Mouse (Mus musculus): Measurements from ENCODE around the gene B3galt4. TPM values are rescaled to one million over a fixed set of nuclear protein-coding genes. Genes with fewer than 3 reads are reported as not detected.

The B3galt4 gene
- polyA plus RNA-seq, 1 experiment from 2014 or later: 5.6 TPM

- Histone ChIP-seq H3K4me3 (replicated peaks) (peak overlapping the region; percentile 75; the same call in 1 of the 2 replicates), H3K27ac (no peak overlapping the region), H3K27me3 (no peaks in the 10 kb centered on the region), H3K4me2 (peak overlapping the region; percentile 99), H3K9me3 (replicated peaks) (no peaks in the 10 kb centered on the region), H3K4me1 (peaks cover 52% of the 10 kb centered on the region), H3K36me3 (peaks cover 17% of the 10 kb centered on the region), H3K9ac (no peak overlapping the region)
- ATAC-seq (replicated peaks; ENCODE audit: low FRiP score): no peak
- WGBS: 81% methylated on average over 7 of the region's 7 CpGs
Observed at GRCm38 (mm10) chr17:33921361-33921760, 29.9 kb downstream of the B3galt4 start.

DNA sequence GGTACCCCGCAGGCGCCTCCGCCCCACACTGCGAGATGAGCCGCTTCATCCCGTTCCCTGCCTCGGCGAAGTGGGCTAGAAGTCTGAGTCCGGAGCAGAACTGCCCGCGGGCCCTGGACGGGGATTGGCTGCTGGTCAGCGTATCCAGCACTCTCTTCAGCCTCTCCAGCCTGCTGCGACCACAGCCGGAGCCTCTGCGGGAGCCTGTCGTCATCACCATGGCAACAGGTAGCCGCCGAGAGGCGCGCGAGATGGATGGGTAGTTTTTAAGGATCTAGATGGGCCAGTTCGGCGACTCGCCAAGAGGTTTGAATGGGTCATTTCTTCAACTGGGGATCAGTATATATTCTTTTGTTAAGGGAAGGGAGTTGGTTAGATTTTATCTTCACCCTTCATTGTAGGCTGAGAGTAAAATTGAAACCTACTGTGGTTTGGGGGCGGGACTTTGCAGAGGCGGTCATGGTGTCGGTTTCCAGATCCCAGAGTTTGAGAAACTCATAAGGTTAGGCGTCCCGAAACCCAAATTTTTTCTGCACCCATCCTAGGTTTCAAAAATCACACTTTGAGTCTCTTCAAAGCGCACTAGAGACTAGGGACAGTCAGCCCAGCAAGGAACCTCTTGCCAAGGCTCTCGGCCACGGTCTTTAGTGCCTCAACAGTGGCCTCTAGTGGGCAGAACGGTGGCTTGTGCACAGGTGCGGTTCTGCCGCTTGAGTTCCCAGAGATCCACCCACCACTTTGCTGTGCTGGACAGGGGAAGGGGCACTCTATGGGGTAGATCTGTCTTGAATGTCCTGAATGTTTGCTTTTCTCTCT, 30.8 kb downstream of the B3galt4 start:
- no peaks in the 10 kb centered on the region for H3K9me3 ChIP-seq (replicated peaks)
- peak; percentile 55 for ATAC-seq (replicated peaks; ENCODE audit: low FRiP score)
- H3K27ac ChIP-seq: peak overlapping the region; percentile 83
- peak overlapping the region; percentile 99 for H3K4me2 ChIP-seq
- peaks cover 11% of the 10 kb centered on the region for H3K36me3 ChIP-seq
- WGBS: under 1% methylated on average over 36 of the region's 36 CpGs
- H3K4me3 ChIP-seq (replicated peaks): peak overlapping the region; percentile 75
- H3K27me3 ChIP-seq: no peaks in the 10 kb centered on the region
- peaks cover 54% of the 10 kb centered on the region for H3K4me1 ChIP-seq
- peak overlapping the region; percentile 76 for H3K9ac ChIP-seq

DNA sequence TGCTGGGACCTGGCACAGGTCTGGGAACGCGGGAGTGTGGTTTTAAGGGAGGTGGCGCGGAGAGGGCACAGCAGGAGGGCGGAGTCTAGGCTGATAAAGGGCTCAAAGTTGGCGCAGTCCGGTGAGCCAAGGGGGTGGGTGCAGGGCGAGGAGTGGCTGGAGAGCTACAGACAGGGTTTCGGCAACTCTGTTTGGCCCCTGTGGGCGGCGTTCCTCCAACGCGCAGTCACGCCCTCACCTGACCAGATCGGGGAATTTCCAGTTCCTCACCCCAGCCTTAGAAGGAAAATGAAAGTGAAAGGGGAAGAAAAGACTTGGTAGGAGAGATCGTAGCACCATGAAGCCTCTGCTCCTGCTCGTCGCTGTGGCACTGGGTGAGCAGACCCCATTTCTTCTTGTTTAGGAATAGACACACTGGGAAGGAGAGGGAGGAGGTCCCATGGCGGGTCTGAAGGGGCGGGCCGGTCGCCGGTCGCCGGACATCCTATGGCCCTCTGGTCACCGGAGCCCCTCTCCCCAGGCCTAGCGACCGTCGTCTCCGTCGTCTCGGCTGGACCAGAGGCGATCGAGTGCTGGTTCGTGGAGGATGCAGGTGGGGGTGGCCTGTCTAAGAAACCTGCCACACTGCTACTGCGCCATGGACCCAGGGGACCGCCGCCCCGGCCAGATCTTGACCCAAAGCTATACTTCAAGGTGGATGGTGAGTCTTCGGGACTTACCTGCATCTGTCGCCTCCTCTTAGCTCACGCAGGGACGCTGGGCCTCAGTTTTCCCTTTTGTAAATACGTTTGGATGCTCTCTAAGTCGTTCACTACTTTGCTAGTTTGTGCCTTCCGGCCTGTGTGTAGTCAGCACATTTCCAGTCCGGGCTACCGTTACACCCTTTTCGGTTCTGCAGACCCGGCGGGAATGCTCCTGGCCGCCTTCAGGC, 31.7 kb downstream of the B3galt4 start:
- no peaks in the 10 kb centered on the region for H3K9me3 ChIP-seq (replicated peaks)
- peaks cover 62% of the 10 kb centered on the region for H3K4me1 ChIP-seq
- no peaks in the 10 kb centered on the region for H3K27me3 ChIP-seq
- peak overlapping the region; percentile 75 for H3K4me3 ChIP-seq (replicated peaks)
- peaks cover 16% of the 10 kb centered on the region for H3K36me3 ChIP-seq
- peak overlapping the region; percentile 99 for H3K4me2 ChIP-seq
- H3K9ac ChIP-seq: peak overlapping the region; percentile 76
- peak overlapping the region; percentile 83 for H3K27ac ChIP-seq
- under 1% methylated on average over 52 of the region's 52 CpGs for WGBS
- no peak for ATAC-seq (replicated peaks; ENCODE audit: low FRiP score)

DNA sequence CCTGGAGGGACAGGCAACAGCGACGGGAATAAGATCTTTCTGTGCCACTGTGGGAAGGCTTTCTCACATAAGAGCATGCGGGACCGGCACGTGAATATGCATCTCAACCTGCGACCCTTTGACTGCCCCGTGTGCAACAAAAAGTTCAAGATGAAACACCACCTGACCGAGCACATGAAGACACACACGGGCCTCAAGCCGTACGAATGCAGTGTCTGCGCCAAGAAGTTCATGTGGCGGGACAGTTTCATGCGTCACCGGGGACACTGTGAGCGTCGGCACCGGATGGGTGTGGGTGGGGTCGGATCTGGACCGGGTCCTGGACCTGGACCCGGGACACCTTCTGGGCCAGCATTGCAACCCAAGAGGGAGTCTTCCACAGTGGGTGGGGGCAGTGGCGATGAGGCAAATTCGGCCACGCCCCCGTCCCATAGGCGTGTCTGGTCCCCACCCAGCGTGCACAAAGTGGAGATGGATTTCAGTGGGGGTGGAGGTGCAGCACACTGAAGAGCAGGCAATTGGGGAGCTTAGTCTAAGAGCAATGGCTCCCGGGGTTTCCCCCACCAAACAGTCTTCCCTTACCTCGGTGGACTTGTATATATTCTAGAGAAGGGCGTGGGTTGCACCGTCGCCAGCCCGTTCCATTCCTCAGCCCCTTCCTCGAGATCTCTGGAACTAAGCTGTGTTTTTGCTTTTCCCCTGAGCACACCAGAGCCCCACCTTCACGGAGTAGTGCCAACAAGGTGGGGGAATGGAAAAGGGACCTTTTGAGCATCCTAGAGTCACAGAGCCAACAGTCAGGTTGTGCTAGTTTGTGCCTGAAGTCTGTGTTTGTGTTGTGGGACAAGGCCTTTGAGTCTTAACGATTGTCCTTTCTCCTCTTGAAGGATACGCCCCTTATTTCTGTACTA, 32.7 kb downstream of the B3galt4 start:
- Histone ChIP-seq H3K9me3 (replicated peaks) (no peaks in the 10 kb centered on the region), H3K4me1 (peaks cover 62% of the 10 kb centered on the region), H3K4me3 (replicated peaks) (peak overlapping the region; percentile 75), H3K36me3 (peaks cover 27% of the 10 kb centered on the region), H3K27ac (peak overlapping the region; percentile 83), H3K9ac (peak overlapping the region; percentile 76; the same call in 1 of the 2 replicates), H3K4me2 (peak overlapping the region; percentile 99), H3K27me3 (no peaks in the 10 kb centered on the region)
- 61% methylated on average over 37 of the region's 37 CpGs for WGBS
- ATAC-seq (replicated peaks; ENCODE audit: low FRiP score): no peak

DNA sequence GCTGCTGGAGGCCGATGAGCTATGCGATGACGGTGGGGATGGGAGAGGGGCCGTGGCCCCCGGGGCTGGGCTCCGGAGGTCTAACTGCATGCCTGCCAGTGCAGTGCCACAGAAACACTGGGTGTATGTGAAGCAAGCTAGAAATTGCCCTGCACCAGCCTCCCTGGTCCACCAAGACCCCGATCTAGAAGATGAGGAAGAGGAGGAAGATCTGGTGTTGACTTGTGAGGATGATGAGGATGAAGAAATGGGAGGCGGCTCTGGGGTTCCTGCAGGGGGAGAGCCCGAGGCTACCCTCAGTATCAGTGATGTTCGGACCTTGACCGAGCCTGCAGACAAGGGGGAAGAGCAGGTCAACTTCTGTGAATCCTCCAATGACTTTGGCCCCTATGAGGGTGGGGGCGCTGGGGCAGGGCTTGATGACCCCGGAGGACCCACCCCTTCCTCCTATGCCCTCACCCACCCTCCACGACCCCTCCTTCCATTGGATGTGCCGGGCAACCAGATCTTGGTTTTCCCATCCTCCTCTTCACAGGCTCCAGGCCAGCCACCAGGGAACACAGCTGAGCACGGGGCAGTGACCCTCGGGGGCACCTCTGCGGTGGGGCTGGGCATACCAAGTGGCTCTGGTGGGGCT, 33.5 kb downstream of the B3galt4 start:
- no peaks in the 10 kb centered on the region for H3K27me3 ChIP-seq
- H3K9ac ChIP-seq: no peak overlapping the region
- no peaks in the 10 kb centered on the region for H3K9me3 ChIP-seq (replicated peaks)
- H3K27ac ChIP-seq: no peak overlapping the region
- no peak overlapping the region; the same call in 1 of the 2 replicates for H3K4me3 ChIP-seq (replicated peaks)
- ATAC-seq (replicated peaks; ENCODE audit: low FRiP score): no peak
- peaks cover 33% of the 10 kb centered on the region for H3K36me3 ChIP-seq
- WGBS: 85% methylated on average over 18 of the region's 18 CpGs
- 0 out of 2 replicates have a peak overlapping the region, but pooled peaks have one; percentile 62 for H3K4me2 ChIP-seq
- H3K4me1 ChIP-seq: peaks cover 62% of the 10 kb centered on the region

DNA sequence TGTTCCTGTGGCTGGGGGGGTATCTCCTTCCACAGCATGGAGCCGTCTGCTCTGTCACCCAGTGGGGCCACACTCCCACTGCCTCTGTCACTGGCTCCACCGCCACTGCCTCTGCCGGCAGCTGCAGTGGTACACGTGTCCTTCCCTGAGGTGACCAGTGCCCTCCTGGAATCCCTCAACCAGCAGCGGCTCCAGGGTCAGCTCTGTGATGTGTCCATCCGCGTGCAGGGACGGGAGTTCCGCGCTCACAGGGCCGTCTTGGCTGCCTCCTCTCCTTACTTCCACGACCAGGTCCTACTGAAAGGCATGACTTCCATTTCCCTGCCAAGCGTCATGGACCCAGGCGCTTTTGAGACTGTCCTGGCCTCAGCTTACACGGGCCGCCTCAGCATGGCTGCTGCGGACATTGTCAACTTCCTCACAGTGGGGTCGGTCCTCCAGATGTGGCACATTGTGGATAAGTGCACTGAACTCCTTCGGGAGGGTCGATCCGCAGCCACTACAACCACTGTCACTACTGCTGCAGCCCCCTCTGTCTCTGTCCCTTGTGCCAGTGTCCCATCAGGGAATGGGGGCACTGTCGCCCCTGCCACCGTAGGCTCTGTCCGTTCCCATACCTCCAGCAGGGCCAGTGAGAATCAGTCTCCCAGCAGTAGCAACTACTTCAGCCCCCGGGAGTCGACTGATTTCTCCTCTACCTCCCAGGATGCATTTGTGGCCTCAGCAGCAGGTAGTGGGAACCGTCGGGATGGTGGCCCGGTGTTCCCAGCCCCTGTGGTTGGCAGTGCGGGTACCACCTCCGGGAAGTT, 34.2 kb downstream of the B3galt4 start:
- Histone ChIP-seq H3K4me3 (replicated peaks) (peak overlapping the region; percentile 64), H3K9me3 (replicated peaks) (no peaks in the 10 kb centered on the region), H3K27ac (peak overlapping the region; percentile 92; the same call in 1 of the 2 replicates), H3K9ac (no peak overlapping the region), H3K4me1 (peaks cover 68% of the 10 kb centered on the region), H3K27me3 (no peaks in the 10 kb centered on the region), H3K4me2 (peak overlapping the region; percentile 62), H3K36me3 (peaks cover 39% of the 10 kb centered on the region)
- no peak for ATAC-seq (replicated peaks; ENCODE audit: low FRiP score)
- WGBS: 74% methylated on average over 31 of the region's 31 CpGs

- WGBS: 1% methylated on average over 20 of the region's 20 CpGs
- ATAC-seq (replicated peaks; ENCODE audit: low FRiP score): peak; percentile 16
- Histone ChIP-seq H3K27ac (peak overlapping the region; percentile 92), H3K9me3 (replicated peaks) (no peaks in the 10 kb centered on the region), H3K4me3 (replicated peaks) (peak overlapping the region; percentile 64), H3K9ac (peak overlapping the region; percentile 57), H3K4me1 (peaks cover 71% of the 10 kb centered on the region), H3K4me2 (peak overlapping the region; percentile 62), H3K36me3 (peaks cover 47% of the 10 kb centered on the region), H3K27me3 (no peaks in the 10 kb centered on the region)
Observed at GRCm38 (mm10) chr17:33916294-33916693, 35.0 kb downstream of the B3galt4 start.

DNA sequence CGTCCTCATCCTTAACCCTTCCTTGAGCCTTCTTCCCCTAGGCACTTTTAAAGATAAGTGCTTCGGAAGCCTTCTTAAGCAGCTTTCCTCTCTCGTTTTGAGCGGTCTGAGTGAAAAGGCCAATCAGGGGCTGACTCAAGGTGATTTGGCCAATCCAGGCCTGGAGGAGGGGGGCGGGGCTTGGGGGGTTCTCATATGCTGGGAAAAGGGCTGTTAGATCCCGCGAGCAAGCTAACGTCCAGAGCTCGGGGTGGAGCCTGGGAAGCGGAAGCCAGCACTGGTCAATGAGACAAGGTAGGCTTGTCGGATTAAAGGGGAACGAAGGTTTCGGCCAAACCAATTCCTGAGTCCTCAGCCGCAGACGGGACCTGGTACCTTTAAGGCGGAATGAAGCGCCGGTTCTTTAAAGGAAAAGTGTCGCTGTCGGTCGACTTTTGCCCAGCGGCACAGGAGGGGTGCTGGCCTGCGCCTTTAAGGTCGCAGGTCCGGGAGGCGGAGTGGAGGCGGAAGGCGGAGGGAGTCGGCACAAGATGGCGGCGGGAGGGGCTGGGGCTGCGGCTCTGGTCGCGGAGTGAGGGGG, 35.5 kb downstream of the B3galt4 start, which contains the start of the genes Tapbp and Zbtb22:
TSS of gene Tapbp (plus strand) at position 229 of the 580 bp plus-strand sequence.
TSS of gene Zbtb22 (plus strand) at position 234 of the 580 bp plus-strand sequence.
- H3K36me3 ChIP-seq: peaks cover 52% of the 10 kb centered on the region
- H3K4me2 ChIP-seq: peak within 1 kb of the TSS; percentile 62
- ATAC-seq (replicated peaks; ENCODE audit: low FRiP score): peak; percentile 92
- WGBS: under 1% methylated on average over 34 of the region's 34 CpGs
- peak within 1 kb of the TSS; percentile 64 for H3K4me3 ChIP-seq (replicated peaks)
- peak within 1 kb of the TSS; percentile 92 for H3K27ac ChIP-seq
- no peaks in the 10 kb centered on the region for H3K27me3 ChIP-seq
- H3K4me1 ChIP-seq: peaks cover 72% of the 10 kb centered on the region
- H3K9me3 ChIP-seq (replicated peaks): no peaks in the 10 kb centered on the region
- H3K9ac ChIP-seq: peak within 1 kb of the TSS; percentile 57

DNA sequence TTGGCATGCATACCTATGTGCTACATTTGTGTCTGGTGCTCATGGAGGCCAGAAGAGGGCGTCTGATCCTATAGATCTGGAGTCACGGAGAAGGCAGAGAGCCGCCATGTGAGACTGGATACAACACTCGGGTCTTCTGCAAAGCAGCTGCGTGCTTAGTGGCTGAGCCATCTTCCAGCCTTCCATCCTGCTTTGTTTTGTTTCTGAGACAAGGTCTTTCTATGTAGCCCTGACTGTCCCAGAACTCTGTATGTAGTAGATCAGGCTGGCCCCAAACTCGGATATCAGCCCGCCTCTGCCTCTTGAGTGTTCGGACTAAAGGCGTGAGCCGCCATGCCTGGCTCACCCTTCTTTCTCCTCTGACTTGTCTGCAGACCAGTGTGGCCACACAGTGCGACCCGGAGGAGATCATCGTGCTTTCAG, 36.3 kb downstream of the B3galt4 start:
- no peak overlapping the region for H3K9ac ChIP-seq
- peaks cover 72% of the 10 kb centered on the region for H3K4me1 ChIP-seq
- H3K27ac ChIP-seq: peak overlapping the region; percentile 10; the same call in 1 of the 2 replicates
- 79% methylated on average over 13 of the region's 13 CpGs for WGBS
- H3K36me3 ChIP-seq: peaks cover 54% of the 10 kb centered on the region
- H3K4me2 ChIP-seq: peak overlapping the region; percentile 62
- H3K4me3 ChIP-seq (replicated peaks): peak overlapping the region; percentile 64; the same call in 1 of the 2 replicates
- no peak for ATAC-seq (replicated peaks; ENCODE audit: low FRiP score)
- no peaks in the 10 kb centered on the region for H3K9me3 ChIP-seq (replicated peaks)
- no peaks in the 10 kb centered on the region for H3K27me3 ChIP-seq

DNA sequence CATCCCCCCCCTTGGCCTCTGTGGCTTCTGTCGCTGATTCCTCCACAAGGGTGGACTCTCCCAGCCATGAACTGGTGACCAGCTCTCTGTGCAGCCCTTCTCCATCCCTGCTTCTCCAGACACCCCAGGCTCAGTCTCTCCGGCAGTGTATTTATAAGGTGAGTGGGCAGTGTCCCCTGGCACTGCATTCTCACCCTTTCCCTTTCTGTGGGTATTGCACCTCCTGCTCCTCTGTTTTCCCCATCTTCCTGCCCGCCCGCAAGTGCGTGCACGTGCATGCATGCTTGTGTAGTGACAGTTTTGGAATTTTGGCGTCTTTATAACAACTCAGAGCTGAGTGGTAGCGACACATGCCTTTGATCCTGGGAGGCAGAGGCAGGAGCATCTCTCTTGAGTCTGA, 37.4 kb downstream of the B3galt4 start:
- no peak overlapping the region for H3K9ac ChIP-seq
- no peaks in the 10 kb centered on the region for H3K27me3 ChIP-seq
- no peak for ATAC-seq (replicated peaks; ENCODE audit: low FRiP score)
- no peak overlapping the region for H3K27ac ChIP-seq
- H3K4me1 ChIP-seq: peaks cover 63% of the 10 kb centered on the region
- no peaks in the 10 kb centered on the region for H3K9me3 ChIP-seq (replicated peaks)
- whole genome bisulfite sequencing: 93% methylated on average over 8 of the region's 8 CpGs
- H3K4me3 ChIP-seq (replicated peaks): no peak overlapping the region
- peaks cover 54% of the 10 kb centered on the region for H3K36me3 ChIP-seq
- no peak overlapping the region for H3K4me2 ChIP-seq
